Mouse (Mus musculus): ENCODE measurements around the gene Ctxn2. TPM values are rescaled to one million over a fixed set of nuclear protein-coding genes. Genes with fewer than 3 reads are reported as not detected.
A peak's percentile ranks its signal among the peaks of the same experiment; 100 is the strongest.

Ctxn2 gene
- polyA plus RNA-seq, 1 experiment, result not detected

DNA sequence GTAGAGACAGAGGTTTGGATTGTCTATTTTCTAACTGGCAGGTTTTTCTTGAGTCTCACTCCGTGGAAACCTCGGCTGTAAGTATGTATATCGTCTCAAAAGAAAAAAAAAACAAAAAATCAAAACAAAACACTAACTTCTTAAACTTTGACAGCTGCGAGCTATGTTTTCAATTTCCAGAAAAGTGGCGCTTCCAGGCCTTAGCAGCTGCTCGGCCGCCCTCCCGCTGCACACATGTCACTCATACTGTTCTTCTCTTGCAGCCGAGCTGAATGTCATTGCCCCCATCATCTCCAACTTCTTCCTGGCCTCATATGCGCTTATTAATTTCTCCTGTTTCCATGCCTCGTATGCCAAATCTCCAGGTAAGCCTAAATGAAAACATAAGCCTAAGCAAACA is 51.4 kb downstream of the Ctxn2 start:
- 84% methylated on average over 11 of the region's 11 CpGs for WGBS
- DNase-seq (ENCODE audit: low read depth, low spot score), result no peak

DNA sequence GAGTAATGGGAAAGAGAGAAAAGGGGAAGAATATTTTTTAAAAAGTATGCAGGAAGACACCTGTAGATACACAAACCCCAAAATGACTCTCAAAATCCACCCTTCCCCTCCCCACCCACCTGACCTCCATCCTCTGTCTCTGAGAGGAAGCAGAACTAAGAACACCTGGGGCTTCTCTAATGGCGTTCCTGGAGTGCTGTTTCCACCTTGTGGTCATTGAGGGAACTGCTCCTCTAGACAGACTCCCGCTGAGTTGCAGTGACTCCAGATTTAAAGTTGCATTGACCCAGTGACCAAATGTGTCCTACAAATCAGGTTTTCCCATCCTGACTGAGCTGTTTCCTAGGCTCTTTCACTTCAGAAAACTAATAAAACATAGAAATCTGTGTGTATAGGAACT is 52.7 kb downstream of the Ctxn2 start:
- 1% methylated on average over 2 of the region's 2 CpGs for WGBS
- peak; percentile 38 for DNase-seq (ENCODE audit: low read depth, low spot score)

DNA sequence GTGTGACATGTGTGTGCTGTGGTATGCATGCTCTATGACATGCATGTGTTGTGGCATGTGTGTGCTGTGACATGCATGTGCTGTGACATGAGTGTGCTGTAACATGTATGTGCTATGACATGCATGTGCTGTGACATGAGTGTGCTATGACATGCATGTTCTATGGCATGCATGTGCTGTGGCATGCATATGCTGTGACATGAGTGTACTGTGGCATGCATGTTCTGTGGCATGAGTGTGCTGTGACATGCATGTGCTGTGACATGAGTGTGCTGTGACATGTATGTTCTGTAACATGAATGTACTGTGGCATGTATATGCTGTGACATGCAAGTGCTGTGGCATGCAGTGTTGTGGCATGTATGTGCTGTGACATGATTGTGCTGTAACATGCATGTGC is 56.4 kb downstream of the Ctxn2 start:
- DNase-seq (ENCODE audit: low read depth, low spot score), result no peak

DNA sequence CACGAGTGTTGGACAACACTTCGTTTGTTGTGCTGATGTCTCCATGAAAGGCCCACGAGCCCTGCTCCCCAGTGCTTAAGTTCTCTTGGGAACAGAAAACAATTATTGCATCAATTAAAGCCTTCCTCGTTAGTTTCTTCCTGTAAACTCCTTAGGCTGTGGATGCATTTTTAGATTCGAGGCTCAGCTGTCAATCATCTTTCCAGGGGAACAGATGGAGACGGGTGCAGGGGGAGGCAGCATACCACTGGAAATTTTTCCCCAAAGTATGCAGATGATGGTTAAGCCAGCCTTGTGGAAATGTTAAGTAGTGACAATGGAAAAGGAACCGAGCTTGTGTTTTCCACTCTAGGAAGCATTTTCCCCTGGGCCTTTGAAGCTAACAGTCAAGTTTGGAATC is 60.3 kb downstream of the Ctxn2 start:
- WGBS, result 72% methylated on average over 7 of the region's 7 CpGs
- DNase-seq (ENCODE audit: low read depth, low spot score), result no peak

Other genes starting within 250 kb of the Ctxn2 start
- gene Slc24a5, start 68.6 kb upstream of the Ctxn2 start, polyA plus RNA-seq (2012; rRNA removed), result 0.14 and 0.16 TPM in 2 replicates
- gene Myef2, start 13.0 kb upstream of the Ctxn2 start, polyA plus RNA-seq (2012; rRNA removed), result 2.7 and 3.8 TPM in 2 replicates
- not detected in 2 replicates for gene Slc12a1, start 15.8 kb downstream of the Ctxn2 start, polyA plus RNA-seq (2012; rRNA removed)
- gene Dut, start 110.5 kb downstream of the Ctxn2 start, polyA plus RNA-seq (2012; rRNA removed), result 20.4 and 21.5 TPM in 2 replicates

Measured in large intestine, adult 2 months (tissue).